Mouse (Mus musculus) liver, embryonic 11.5 days (tissue): ENCODE results near the gene Asphd1. TPM values are rescaled to one million over a fixed set of nuclear protein-coding genes. Genes with fewer than 3 reads are reported as not detected.

Source experiments
- ATAC-seq: fragments of 200-750 bp; cut with Nextera tagmentation; replicated peaks from 2 replicates; pipeline ENCODE4 v1.8.0; 2017; ENCODE audit warnings: moderate number of reproducible peaks, mild to moderate bottlenecking, moderate TSS enrichment, moderate library complexity; ENCODE audit not compliant: low FRiP score
- DNase-seq: peaks from one replicate; pipeline ENCODE4 v3.0.0-alpha.2; 2017; ENCODE audit warnings: low spot score
- H3K27ac ChIP-seq: fragments of 300-500 bp; sonication (generic); 2 replicates; pipeline ENCODE4 v1.5.1; 2014; ENCODE audit warnings: mild to moderate bottlenecking, low read depth, low read length, control low read depth
- H3K27me3 ChIP-seq: fragments of 300-500 bp; sonication (generic); replicated peaks from 2 replicates; pipeline ENCODE4 v1.6.1; 2014; ENCODE audit warnings: low read length, mixed read lengths; ENCODE audit not compliant: control insufficient read depth, insufficient read depth
- H3K36me3 ChIP-seq: fragments of 300-500 bp; sonication (generic); 2 replicates; pipeline ENCODE4 v1.6.1; 2014; ENCODE audit warnings: mild to moderate bottlenecking, low read length, moderate library complexity, mixed read lengths; ENCODE audit not compliant: control insufficient read depth, insufficient read depth
- H3K4me1 ChIP-seq: fragments of 300-500 bp; sonication (generic); replicated peaks from 2 replicates; pipeline ENCODE4 v1.6.1; 2014; ENCODE audit warnings: low read length, mixed read lengths; ENCODE audit not compliant: control insufficient read depth, insufficient read depth
- H3K4me2 ChIP-seq: fragments of 300-500 bp; sonication (generic); 2 replicates; pipeline ENCODE4 v1.6.1; 2014; ENCODE audit warnings: mild to moderate bottlenecking, control low read depth, moderate library complexity
- H3K4me3 ChIP-seq: fragments of 300-500 bp; sonication (generic); 2 replicates; pipeline ENCODE4 v1.5.1; 2014; ENCODE audit warnings: low read depth, low read length, control low read depth
- H3K9ac ChIP-seq: fragments of 300-500 bp; sonication (generic); 2 replicates; pipeline ENCODE4 v1.6.1; 2014; ENCODE audit warnings: low read depth, low read length, control low read depth
- H3K9me3 ChIP-seq: fragments of 300-500 bp; sonication (generic); 2 replicates; pipeline ENCODE4 v1.6.1; 2016; ENCODE audit warnings: low read length, inconsistent platforms, mixed read lengths; ENCODE audit not compliant: control insufficient read depth
- WGBS: fragments of 180-500 bp; shearing (Covaris S2); extraction: QIAGEN DNeasy Blood & Tissue Kit; methylation state at CpG from one replicate; pipeline ENCODE4 v1.1.7; 2014; 5-methylcytosine and 5-hydroxymethylcytosine counted together
- polyA plus RNA-seq: library from polyadenylated mRNA; unstranded; fragments of >200 nt; fragmentation: Nextera tagmentation; extraction: Ambion mirVana; gene quantifications from 2 replicates; pipeline ENCODE4 v1.2.1, GENCODE M21; 2014

The Asphd1 gene
- polyA plus RNA-seq, 1 experiment from 2014 or later = not detected

- Histone ChIP-seq H3K36me3 (no peaks in the 10 kb centered on the region), H3K27me3 (no peaks in the 10 kb centered on the region), H3K4me1 (peaks cover 7% of the 10 kb centered on the region; the same call in 1 of the 2 replicates), H3K4me3 (no peak overlapping the region), H3K9me3 (no peaks in the 10 kb centered on the region), H3K4me2 (peak overlapping the region; percentile 80), H3K27ac (peak overlapping the region; percentile 35; the same call in 1 of the 2 replicates), H3K9ac (peak overlapping the region; percentile 36; the same call in 1 of the 2 replicates)
- DNase-seq (no peak), ATAC-seq (no peak)
- 78% methylated on average over 5 of the region's 5 CpGs for WGBS
Observed at GRCm38 (mm10) chr7:126896912-126897311, 52.5 kb downstream of the Asphd1 start.

Other genes with a start within 250 kb of the Asphd1 start
- gene Coro1a, start 241.8 kb downstream of the Asphd1 start, polyA plus RNA-seq = 94.0 and 94.9 TPM in 2 replicates
- 34.0 and 39.3 TPM in 2 replicates for gene Mapk3, start 190.0 kb downstream of the Asphd1 start, polyA plus RNA-seq
- gene Gdpd3, start 183.2 kb downstream of the Asphd1 start, polyA plus RNA-seq = 0.87 and 0.96 TPM in 2 replicates
- 49.1 and 52.2 TPM in 2 replicates for gene Ypel3, start 172.6 kb downstream of the Asphd1 start, polyA plus RNA-seq
- gene Tbx6, start 168.1 kb downstream of the Asphd1 start, polyA plus RNA-seq = 0.22 and 0.55 TPM in 2 replicates
- gene Ppp4c, start 157.1 kb downstream of the Asphd1 start, polyA plus RNA-seq = 266 and 269 TPM in 2 replicates
- 0.21 TPM in 1 of 2 replicates, not detected in the other for gene Fam57b, start 151.9 kb downstream of the Asphd1 start, polyA plus RNA-seq
- gene 4930451I11Rik, start 117.9 kb downstream of the Asphd1 start, polyA plus RNA-seq = not detected in 2 replicates
- 0.52 and 1.6 TPM in 2 replicates for gene Doc2a, start 102.2 kb downstream of the Asphd1 start, polyA plus RNA-seq
- gene Hirip3, start 87.6 kb downstream of the Asphd1 start, polyA plus RNA-seq = 17.3 and 24.6 TPM in 2 replicates
- gene Ino80e, start 87.2 kb downstream of the Asphd1 start, polyA plus RNA-seq = 124 and 130 TPM in 2 replicates
- gene Taok2, start 64.9 kb downstream of the Asphd1 start, polyA plus RNA-seq = 23.0 and 24.0 TPM in 2 replicates
- gene Tmem219, start 26.7 kb downstream of the Asphd1 start, polyA plus RNA-seq = 23.2 and 23.9 TPM in 2 replicates
- 15.7 and 16.5 TPM in 2 replicates for gene Kctd13, start 20.7 kb downstream of the Asphd1 start, polyA plus RNA-seq
- gene Sez6l2, start 981 bp upstream of the Asphd1 start, polyA plus RNA-seq = 0.27 TPM in 2 replicates
- gene Cdipt, start 26.3 kb upstream of the Asphd1 start, polyA plus RNA-seq = 72.2 and 74.4 TPM in 2 replicates
- gene Cdiptos, start 26.5 kb upstream of the Asphd1 start, polyA plus RNA-seq = 0.67 and 1.0 TPM in 2 replicates
- 8.3 and 9.4 TPM in 2 replicates for gene Mvp, start 65.0 kb upstream of the Asphd1 start, polyA plus RNA-seq
- 0.41 TPM in 1 of 2 replicates, not detected in the other for gene Pagr1b, start 66.9 kb upstream of the Asphd1 start, polyA plus RNA-seq
- 45.6 and 75.0 TPM in 2 replicates for gene Pagr1a, start 67.8 kb upstream of the Asphd1 start, polyA plus RNA-seq
- 19.8 and 52.9 TPM in 2 replicates for gene Gm42742, start 71.5 kb upstream of the Asphd1 start, polyA plus RNA-seq
- 4.5 and 5.4 TPM in 2 replicates for gene Prrt2, start 71.6 kb upstream of the Asphd1 start, polyA plus RNA-seq
- 90.8 and 98.8 TPM in 2 replicates for gene Maz, start 77.5 kb upstream of the Asphd1 start, polyA plus RNA-seq
- gene Kif22, start 92.9 kb upstream of the Asphd1 start, polyA plus RNA-seq = 152 and 170 TPM in 2 replicates
- not detected in 2 replicates for gene Zg16, start 137.7 kb upstream of the Asphd1 start, polyA plus RNA-seq
- 12.3 and 13.7 TPM in 2 replicates for gene AI467606, start 141.8 kb upstream of the Asphd1 start, polyA plus RNA-seq
- 43.8 and 44.2 TPM in 2 replicates for gene Qprt, start 172.6 kb upstream of the Asphd1 start, polyA plus RNA-seq
- 12.7 and 14.4 TPM in 2 replicates for gene Spn, start 188.2 kb upstream of the Asphd1 start, polyA plus RNA-seq
- 50.3 and 59.5 TPM in 2 replicates for gene Cd2bp2, start 246.5 kb upstream of the Asphd1 start, polyA plus RNA-seq